9 mouse cellular contexts compared by ENCODE assay signal in genomic region chr5:130950894-130951400, GRCm38 (mm10).
DNase-seq lines count a peak whose midpoint lies in the region; ATAC-seq and TF ChIP-seq lines count a peak whose summit lies in the region.
"Had no signal": no experiment of that assay in that cellular context is flagged by ENCODE, and none has a peak within 500 bp of the region (broad histone marks: within the 10 kb centered on the region; RNA-seq: fewer than 3 reads in every experiment).

No protein-coding gene starts in this region.

- peak overlapping the region; percentile 41 for H3K27ac ChIP-seq in layer of hippocampus, adult 2 months
- H3K27ac ChIP-seq in limb, embryonic 12.5 days, result peak overlapping the region; percentile 46
- H3K27ac ChIP-seq: midbrain, embryonic 12.5 days had no signal

- H3K4me3 ChIP-seq in layer of hippocampus, adult 2 months, result no peak overlapping the region
- H3K4me3 ChIP-seq in limb, embryonic 12.5 days (replicated peaks), result no peak overlapping the region
- H3K4me3 ChIP-seq: midbrain, embryonic 12.5 days had no signal

- peaks cover 5% of the 10 kb centered on the region for H3K4me1 ChIP-seq in limb, embryonic 12.5 days (replicated peaks)
- H3K4me1 ChIP-seq: midbrain, embryonic 12.5 days had no signal

- DNase-seq in layer of hippocampus, adult 2 months (ENCODE audit: low spot score in 2 of 2), result no peak
- DNase-seq in layer of hippocampus, postnatal 36 days, result no peak
- DNase-seq in NIH3T3 (ENCODE audit: low read depth), result peak; percentile 23
- DNase-seq in embryo, embryonic 10 days (ENCODE audit: low spot score), result peak; percentile 47
- DNase-seq in thymus, postnatal 25 days, result no peak
- no peak for DNase-seq in layer of hippocampus, adult 18-20 months (ENCODE audit: low spot score in 2 of 2)
- no peak for DNase-seq in ovary, postnatal 10 days (ENCODE audit: low spot score)

- H3K27me3 ChIP-seq in limb, embryonic 12.5 days, result no peaks in the 10 kb centered on the region
- H3K27me3 ChIP-seq: midbrain, embryonic 12.5 days had no signal

- 0 out of 2 replicates have a peak, but pooled peaks cover 11% of the 10 kb centered on the region for H3K9me3 ChIP-seq in limb, embryonic 12.5 days
- H3K9me3 ChIP-seq: midbrain, embryonic 12.5 days had no signal

- H3K4me2 ChIP-seq in limb, embryonic 12.5 days, result no peak overlapping the region
- H3K4me2 ChIP-seq: midbrain, embryonic 12.5 days had no signal

- no peaks in the 10 kb centered on the region for H3K36me3 ChIP-seq in limb, embryonic 12.5 days
- H3K36me3 ChIP-seq: midbrain, embryonic 12.5 days had no signal

- TF ChIP-seq CTCF in layer of hippocampus, adult 2 months (conservative IDR thresholded peaks at IDR 0.05), result peak; percentile 74

- no peak overlapping the region for H3K9ac ChIP-seq in limb, embryonic 12.5 days (replicated peaks)
- H3K9ac ChIP-seq: midbrain, embryonic 12.5 days had no signal

- no peak for ATAC-seq in limb, embryonic 12.5 days (ENCODE audit: insufficient number of reproducible peaks, insufficient read depth, low FRiP score, low TSS enrichment, low read depth)

- 50% methylated on average over 6 of the region's 6 CpGs for WGBS in limb, embryonic 12.5 days

Comparison
In these comparisons a context has a peak if more than half of its experiments do, and no peak if none do; other contexts are left out.
1. DNase-seq: peak in NIH3T3 (single experiment) and embryo, embryonic 10 days (single experiment); none in layer of hippocampus, adult 2 months (0 of 2), layer of hippocampus, postnatal 36 days (0 of 2), thymus, postnatal 25 days (single experiment), layer of hippocampus, adult 18-20 months (0 of 2) and ovary, postnatal 10 days (single experiment).